Mouse (Mus musculus) stomach, embryonic 14.5 days (tissue): ENCODE data around the gene Sestd1. TPM values are rescaled to one million over a fixed set of nuclear protein-coding genes. Genes with fewer than 3 reads are reported as not detected.

Experiments
- ATAC-seq: fragments of 200-750 bp; cut with Nextera tagmentation; 2 replicates; pipeline ENCODE4 v1.8.0; 2017; ENCODE audit warnings: low read depth, moderate TSS enrichment; ENCODE audit not compliant: insufficient number of reproducible peaks, insufficient read depth, low FRiP score
- H3K27ac ChIP-seq: fragments of 300-500 bp; sonication (generic); 2 replicates; pipeline ENCODE4 v1.5.1; 2014; ENCODE audit warnings: mild to moderate bottlenecking, low read length, moderate library complexity, mixed read lengths
- H3K27me3 ChIP-seq: fragments of 300-500 bp; sonication (generic); 2 replicates; pipeline ENCODE4 v1.6.1; 2014; ENCODE audit warnings: low read length, control low read depth, mixed read lengths; ENCODE audit not compliant: control insufficient read depth, insufficient read depth
- H3K36me3 ChIP-seq: fragments of 300-500 bp; sonication (generic); 2 replicates; pipeline ENCODE4 v1.6.1; 2014; ENCODE audit warnings: mild to moderate bottlenecking, control low read depth, low read length, moderate library complexity, mixed read lengths; ENCODE audit not compliant: control insufficient read depth, insufficient read depth
- H3K4me1 ChIP-seq: fragments of 300-500 bp; sonication (generic); 2 replicates; pipeline ENCODE4 v1.6.1; 2014; ENCODE audit warnings: low read length, control low read depth, mixed read lengths; ENCODE audit not compliant: control insufficient read depth, insufficient read depth
- H3K4me2 ChIP-seq: fragments of 300-500 bp; sonication (generic); replicated peaks from 2 replicates; pipeline ENCODE4 v1.6.1; 2014; ENCODE audit warnings: low read depth, low read length, control low read depth
- H3K4me3 ChIP-seq: fragments of 300-500 bp; sonication (generic); 2 replicates; pipeline ENCODE4 v1.5.1; 2014; ENCODE audit warnings: low read depth, low read length, control low read depth
- H3K9ac ChIP-seq: fragments of 300-500 bp; sonication (generic); replicated peaks from 2 replicates; pipeline ENCODE4 v1.6.1; 2014; ENCODE audit warnings: low read depth, mild to moderate bottlenecking, control low read depth, low read length, moderate library complexity, mixed read lengths
- H3K9me3 ChIP-seq: fragments of 300-500 bp; sonication (generic); 2 replicates; pipeline ENCODE4 v1.6.1; 2016; ENCODE audit warnings: low read depth, low read length, control low read depth; ENCODE audit not compliant: control insufficient read depth
- WGBS: fragments of 180-500 bp; shearing (Covaris S2); extraction: QIAGEN DNeasy Blood & Tissue Kit; methylation state at CpG from one replicate; pipeline ENCODE4 v1.1.7; 2014; 5-methylcytosine and 5-hydroxymethylcytosine counted together
- polyA plus RNA-seq: library from polyadenylated mRNA; unstranded; fragments of >200 nt; fragmentation: Nextera tagmentation; extraction: Ambion mirVana; gene quantifications from 2 replicates; pipeline ENCODE4 v1.2.1, GENCODE M21; 2014

Sestd1 gene
- polyA plus RNA-seq, 1 experiment from 2014 or later = 20.3 TPM

- no peak for ATAC-seq
- H3K4me2 ChIP-seq = no peak overlapping the region
- no peak overlapping the region for H3K27ac ChIP-seq
- H3K9ac ChIP-seq = no peak overlapping the region
- no peaks in the 10 kb centered on the region for H3K27me3 ChIP-seq
- 95% methylated on average over 4 of the region's 4 CpGs for WGBS
- H3K4me3 ChIP-seq = no peak overlapping the region
- H3K36me3 ChIP-seq = peaks cover 32% of the 10 kb centered on the region; the same call in 1 of the 2 replicates
- no peaks in the 10 kb centered on the region for H3K9me3 ChIP-seq
- H3K4me1 ChIP-seq = no peaks in the 10 kb centered on the region
These were observed 44.5 kb downstream of the Sestd1 start for GRCm38 (mm10) chr2:77235896-77236295.

GRCm38 (mm10) chr2:77232604-77233003 lies 47.8 kb downstream of the Sestd1 start:
- H3K27ac ChIP-seq = no peak overlapping the region
- H3K27me3 ChIP-seq = no peaks in the 10 kb centered on the region
- H3K4me3 ChIP-seq = no peak overlapping the region
- peaks cover 24% of the 10 kb centered on the region; the same call in 1 of the 2 replicates for H3K36me3 ChIP-seq
- no peak for ATAC-seq
- H3K9me3 ChIP-seq = no peaks in the 10 kb centered on the region
- H3K4me1 ChIP-seq = no peaks in the 10 kb centered on the region
- no peak overlapping the region for H3K4me2 ChIP-seq
- no peak overlapping the region for H3K9ac ChIP-seq
- 93% methylated on average over 2 of the region's 2 CpGs for WGBS

- peaks cover 6% of the 10 kb centered on the region; the same call in 1 of the 2 replicates for H3K36me3 ChIP-seq
- WGBS = 89% methylated on average over 2 of the region's 2 CpGs
- H3K4me3 ChIP-seq = no peak overlapping the region
- no peak overlapping the region for H3K4me2 ChIP-seq
- no peak for ATAC-seq
- no peak overlapping the region for H3K27ac ChIP-seq
- H3K9me3 ChIP-seq = no peaks in the 10 kb centered on the region
- H3K27me3 ChIP-seq = no peaks in the 10 kb centered on the region
- no peak overlapping the region for H3K9ac ChIP-seq
- H3K4me1 ChIP-seq = no peaks in the 10 kb centered on the region
These were observed 59.4 kb downstream of the Sestd1 start for GRCm38 (mm10) chr2:77220960-77221359.

GRCm38 (mm10) chr2:77212885-77213284 lies 67.5 kb downstream of the Sestd1 start:
- no peak for ATAC-seq
- no peak overlapping the region for H3K4me2 ChIP-seq
- no peaks in the 10 kb centered on the region for H3K4me1 ChIP-seq
- 82% methylated on average over 5 of the region's 5 CpGs for WGBS
- peaks cover 24% of the 10 kb centered on the region for H3K36me3 ChIP-seq
- no peak overlapping the region for H3K9ac ChIP-seq
- H3K9me3 ChIP-seq = no peaks in the 10 kb centered on the region
- no peak overlapping the region for H3K4me3 ChIP-seq
- no peaks in the 10 kb centered on the region for H3K27me3 ChIP-seq
- H3K27ac ChIP-seq = no peak overlapping the region

GRCm38 (mm10) chr2:77206951-77207350 lies 73.4 kb downstream of the Sestd1 start:
- no peak for ATAC-seq
- H3K36me3 ChIP-seq = peaks cover 7% of the 10 kb centered on the region; the same call in 1 of the 2 replicates

GRCm38 (mm10) chr2:77203916-77204315 lies 76.5 kb downstream of the Sestd1 start:
- WGBS = 60% methylated on average over 2 of the region's 2 CpGs
- Histone ChIP-seq H3K4me1 (no peaks in the 10 kb centered on the region), H3K4me3 (no peak overlapping the region), H3K4me2 (no peak overlapping the region), H3K9me3 (no peaks in the 10 kb centered on the region), H3K27me3 (no peaks in the 10 kb centered on the region), H3K36me3 (no peaks in the 10 kb centered on the region; the same call in none of the 2 replicates), H3K27ac (no peak overlapping the region), H3K9ac (no peak overlapping the region)
- no peak for ATAC-seq

More at GRCm38 (mm10) chr2:77206951-77207350, 73.4 kb downstream of the Sestd1 start:
- Histone ChIP-seq H3K9ac (no peak overlapping the region), H3K9me3 (no peaks in the 10 kb centered on the region), H3K4me1 (no peaks in the 10 kb centered on the region), H3K4me2 (no peak overlapping the region), H3K27me3 (no peaks in the 10 kb centered on the region), H3K27ac (no peak overlapping the region), H3K4me3 (no peak overlapping the region)
- 90% methylated on average over 3 of the region's 3 CpGs for WGBS

GRCm38 (mm10) chr2:77201900-77202299 lies 78.5 kb downstream of the Sestd1 start:
- H3K9ac ChIP-seq = no peak overlapping the region
- H3K4me3 ChIP-seq = no peak overlapping the region
- H3K9me3 ChIP-seq = no peaks in the 10 kb centered on the region
- ATAC-seq = no peak
- 90% methylated on average over 1 of the region's 1 CpGs for WGBS
- H3K27ac ChIP-seq = no peak overlapping the region
- H3K36me3 ChIP-seq = peaks cover 7% of the 10 kb centered on the region
- no peak overlapping the region for H3K4me2 ChIP-seq
- H3K27me3 ChIP-seq = no peaks in the 10 kb centered on the region
- no peaks in the 10 kb centered on the region for H3K4me1 ChIP-seq

- ATAC-seq = no peak
- Histone ChIP-seq H3K36me3 (peaks cover 7% of the 10 kb centered on the region), H3K4me2 (no peak overlapping the region), H3K4me1 (no peaks in the 10 kb centered on the region), H3K9me3 (no peaks in the 10 kb centered on the region), H3K9ac (no peak overlapping the region), H3K27ac (no peak overlapping the region), H3K4me3 (no peak overlapping the region), H3K27me3 (no peaks in the 10 kb centered on the region)
- WGBS = 76% methylated on average over 5 of the region's 5 CpGs
These were observed 79.3 kb downstream of the Sestd1 start for GRCm38 (mm10) chr2:77200958-77201614.

GRCm38 (mm10) chr2:77200379-77200778 lies 80.0 kb downstream of the Sestd1 start:
- peak; percentile 53; the same call in 1 of the 2 replicates for ATAC-seq
- Histone ChIP-seq H3K4me3 (no peak overlapping the region), H3K9me3 (no peaks in the 10 kb centered on the region), H3K27ac (no peak overlapping the region), H3K36me3 (peaks cover 7% of the 10 kb centered on the region), H3K4me2 (no peak overlapping the region), H3K27me3 (no peaks in the 10 kb centered on the region), H3K9ac (no peak overlapping the region), H3K4me1 (no peaks in the 10 kb centered on the region)
- WGBS = 91% methylated on average over 4 of the region's 4 CpGs
